Comparison of ENCODE assay signal across 18 mouse cellular contexts in genomic region chr10:45398211-45398610, GRCm38 (mm10).
"Had no signal": no experiment of that assay in that cellular context is flagged by ENCODE, and none has a peak within 500 bp of the region (broad histone marks: within the 10 kb centered on the region; RNA-seq: fewer than 3 reads in every experiment).

No protein-coding gene starts in this region.

- H3K36me3 ChIP-seq: midbrain, embryonic 13.5 days; midbrain, embryonic 15.5 days; neural tube, embryonic 13.5 days; neural tube, embryonic 15.5 days had no signal

- H3K4me2 ChIP-seq: lung, embryonic 14.5 days; midbrain, embryonic 13.5 days; midbrain, embryonic 15.5 days; neural tube, embryonic 13.5 days; neural tube, embryonic 15.5 days had no signal

- H3K27ac ChIP-seq: midbrain, embryonic 10.5 days; midbrain, embryonic 13.5 days; midbrain, embryonic 15.5 days; neural tube, embryonic 13.5 days; neural tube, embryonic 15.5 days had no signal

- H3K9me3 ChIP-seq: midbrain, embryonic 10.5 days; midbrain, embryonic 13.5 days; midbrain, embryonic 15.5 days; neural tube, embryonic 13.5 days; neural tube, embryonic 15.5 days had no signal

- DNase-seq: lung, adult 18-20 months; lung, embryonic 14.5 days; lung, postnatal 10 days; lung, postnatal 4 days; retina, postnatal 1 day; right cerebral cortex, adult 18-20 months; right cerebral cortex, postnatal 25 days; right cerebral cortex, postnatal 4 days; spleen, adult 18-20 months; thymus, adult 18-20 months; thymus, postnatal 14 days; thymus, postnatal 36 days had no signal

- H3K9ac ChIP-seq: lung, embryonic 14.5 days; midbrain, embryonic 13.5 days; midbrain, embryonic 15.5 days; neural tube, embryonic 13.5 days; neural tube, embryonic 15.5 days had no signal

- H3K4me3 ChIP-seq: midbrain, embryonic 10.5 days; midbrain, embryonic 13.5 days; midbrain, embryonic 15.5 days; myocyte; neural tube, embryonic 13.5 days; neural tube, embryonic 15.5 days had no signal

- H3K4me1 ChIP-seq: midbrain, embryonic 10.5 days; midbrain, embryonic 13.5 days; midbrain, embryonic 15.5 days; neural tube, embryonic 13.5 days; neural tube, embryonic 15.5 days had no signal

- ATAC-seq: midbrain, embryonic 13.5 days; midbrain, embryonic 15.5 days had no signal

- H3K27me3 ChIP-seq: midbrain, embryonic 13.5 days; midbrain, embryonic 15.5 days; neural tube, embryonic 13.5 days; neural tube, embryonic 15.5 days had no signal
